Mouse (Mus musculus) bone marrow macrophage, adult 2 months (primary cell): Measurements from ENCODE around the gene Galnt12. TPM values are rescaled to one million over a fixed set of nuclear protein-coding genes. Genes with fewer than 3 reads are reported as not detected.
"Not testable (repeated sequence)": the region's sequence is repeated elsewhere in the genome, so short reads cannot be mapped to it uniquely, and the experiment has no call there.

Experiments
- H3K27ac ChIP-seq: 2 replicates; pipeline ENCODE4 v1.5.1; 2012; ENCODE audit warnings: low read depth, low read length; ENCODE audit not compliant: insufficient read depth
- H3K4me1 ChIP-seq: 2 replicates; pipeline ENCODE4 v1.6.1; 2012; ENCODE audit warnings: low read length; ENCODE audit not compliant: control insufficient read depth, insufficient read depth
- H3K4me3 ChIP-seq: 2 replicates; pipeline ENCODE4 v1.5.1; 2012; ENCODE audit warnings: mild to moderate bottlenecking, low read length, moderate library complexity; ENCODE audit not compliant: insufficient read depth
- CTCF ChIP-seq: IDR thresholded peaks from 2 replicates; pipeline ENCODE4 v1.5.1; 2012; ENCODE audit warnings: low read depth, mild to moderate bottlenecking, low read length, moderate library complexity
- POLR2A ChIP-seq: IDR thresholded peaks from 2 replicates; pipeline ENCODE4 v1.6.1; 2012; ENCODE audit warnings: mild to moderate bottlenecking, low read depth, low read length, borderline replicate concordance
- polyA plus RNA-seq: library from polyadenylated mRNA; stranded (reverse); fragments of >200 nt; gene quantifications from 2 replicates; pipeline ENCODE4 v1.2.4, GENCODE M21; 2012; ENCODE audit not compliant: missing spikeins, insufficient read depth, insufficient read length

The Galnt12 gene
- polyA plus RNA-seq = 10.0 and 11.8 TPM in 2 replicates

GRCm38 (mm10) chr4:47091493-47092386, at the start of gene Galnt12:
TSS of gene Galnt12 (plus strand) at chr4:47091909.
- TF ChIP-seq CTCF = no peak
- peak; percentile 42; the same call in 1 of the 2 replicates for TF ChIP-seq POLR2A
- H3K4me1 ChIP-seq = peaks cover 17% of the 10 kb centered on the region

GRCm38 (mm10) chr4:47043866-47044265, 47.8 kb upstream of the Galnt12 start:
- no peak overlapping the region for H3K4me3 ChIP-seq
- TF ChIP-seq CTCF = no peak
- TF ChIP-seq POLR2A = no peak
- no peaks in the 10 kb centered on the region for H3K4me1 ChIP-seq
- no peak overlapping the region for H3K27ac ChIP-seq

More at GRCm38 (mm10) chr4:47091493-47092386, at the start of gene Galnt12:
- H3K27ac ChIP-seq = no peak within 1 kb of the TSS
- peak within 1 kb of the TSS; percentile 92 for H3K4me3 ChIP-seq

GRCm38 (mm10) chr4:47046974-47047373, 44.7 kb upstream of the Galnt12 start:
- TF ChIP-seq CTCF = peak; percentile 21; the same call in 1 of the 2 replicates
- no peak for TF ChIP-seq POLR2A
- no peak overlapping the region for H3K4me3 ChIP-seq
- no peaks in the 10 kb centered on the region for H3K4me1 ChIP-seq
- H3K27ac ChIP-seq = no peak overlapping the region

GRCm38 (mm10) chr4:47047765-47048164, 43.9 kb upstream of the Galnt12 start:
- TF ChIP-seq POLR2A (no peak), CTCF (no peak)
- Histone ChIP-seq H3K27ac (no peak overlapping the region), H3K4me3 (no peak overlapping the region), H3K4me1 (no peaks in the 10 kb centered on the region)

GRCm38 (mm10) chr4:47049216-47049615, 42.5 kb upstream of the Galnt12 start:
- TF ChIP-seq CTCF (no peak), POLR2A (no peak)
- Histone ChIP-seq H3K4me3 (no peak overlapping the region), H3K27ac (no peak overlapping the region), H3K4me1 (no peaks in the 10 kb centered on the region)

GRCm38 (mm10) chr4:47050167-47050566, 41.5 kb upstream of the Galnt12 start:
- H3K4me1 ChIP-seq = no peaks in the 10 kb centered on the region
- H3K4me3 ChIP-seq = no peak overlapping the region
- H3K27ac ChIP-seq = no peak overlapping the region
- no peak for TF ChIP-seq POLR2A
- TF ChIP-seq CTCF = peak; percentile 36

- H3K4me1 ChIP-seq = no peaks in the 10 kb centered on the region
- no peak overlapping the region for H3K27ac ChIP-seq
- TF ChIP-seq CTCF = no peak
- no peak for TF ChIP-seq POLR2A
- no peak overlapping the region for H3K4me3 ChIP-seq
These were observed 40.9 kb upstream of the Galnt12 start for GRCm38 (mm10) chr4:47050642-47051381.

GRCm38 (mm10) chr4:47051905-47052304, 39.8 kb upstream of the Galnt12 start:
- no peak overlapping the region for H3K27ac ChIP-seq
- H3K4me3 ChIP-seq = no peak overlapping the region
- TF ChIP-seq POLR2A = no peak
- no peaks in the 10 kb centered on the region for H3K4me1 ChIP-seq

- not testable (repeated sequence) for H3K4me1 ChIP-seq, H3K27ac ChIP-seq, H3K4me3 ChIP-seq
These were observed 36.5 kb upstream of the Galnt12 start for GRCm38 (mm10) chr4:47055170-47055569.

- no peak overlapping the region for H3K27ac ChIP-seq
These were observed 36.1 kb upstream of the Galnt12 start for GRCm38 (mm10) chr4:47055570-47056080.

More at GRCm38 (mm10) chr4:47055570-47056080, 36.1 kb upstream of the Galnt12 start:
- Histone ChIP-seq H3K4me3 (no peak overlapping the region), H3K4me1 (0 out of 2 replicates have a peak, but pooled peaks cover 4% of the 10 kb centered on the region)
- TF ChIP-seq POLR2A (no peak), CTCF (no peak)
